9 mouse cellular contexts compared by ENCODE assay signal in the genomic region with DNA sequence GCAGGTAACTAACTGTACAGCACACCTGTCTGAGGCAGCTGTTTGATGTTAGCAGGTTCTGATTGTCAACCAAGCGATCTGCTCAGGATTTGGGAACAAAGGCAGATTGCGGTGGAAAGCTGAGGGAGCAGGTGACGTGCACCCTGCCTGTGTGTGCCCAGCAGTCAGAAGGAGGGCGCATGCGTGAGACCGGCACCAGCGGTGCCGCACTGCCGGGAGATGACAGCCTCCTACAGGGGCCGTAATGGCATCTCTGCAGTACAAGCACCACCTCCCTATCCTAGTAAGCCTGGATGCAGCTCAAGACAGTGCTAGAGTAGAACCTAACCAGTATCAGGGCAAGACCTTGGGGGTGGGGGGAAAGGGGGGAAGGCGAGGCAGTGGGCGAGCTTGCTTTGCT. TPM values are rescaled to one million over a fixed set of nuclear protein-coding genes. Genes with fewer than 3 reads are reported as not detected.
A peak's percentile ranks its signal among the peaks of the same experiment; 100 is the strongest.
DNase-seq lines count a peak whose midpoint lies in the region; ATAC-seq lines count a peak whose summit lies in the region.
"Had no signal": no experiment of that assay in that cellular context is flagged by ENCODE, and none has a peak within 500 bp of the region (broad histone marks: within the 10 kb centered on the region; RNA-seq: fewer than 3 reads in every experiment).

No protein-coding gene starts in this region.

- H3K4me3 ChIP-seq in hindbrain, embryonic 13.5 days = no peak overlapping the region
- no peak overlapping the region for H3K4me3 ChIP-seq in hindbrain, embryonic 11.5 days (ENCODE audit: low read depth, low read length)
- no peak overlapping the region for H3K4me3 ChIP-seq in neural tube, embryonic 13.5 days
- H3K4me3 ChIP-seq in stomach, embryonic 15.5 days (replicated peaks) = peak overlapping the region; percentile 11; the same call in 1 of the 2 replicates
- no peak overlapping the region for H3K4me3 ChIP-seq in limb, embryonic 10.5 days
- H3K4me3 ChIP-seq: limb, embryonic 13.5 days had no signal

- no peak for DNase-seq in hindbrain, embryonic 11.5 days (ENCODE audit: low spot score)
- DNase-seq in neural tube, embryonic 10.5 days (ENCODE audit: extremely low spot score, low spot score) = no peak
- peak; percentile 36 to 53 for DNase-seq in cerebellum, postnatal 14 days
- no peak for DNase-seq in limb, embryonic 10.5 days (ENCODE audit: low spot score)
- no peak for DNase-seq in retina, postnatal 1 day

- peak; percentile 43; the same call in 1 of the 2 replicates for ATAC-seq in hindbrain, embryonic 13.5 days (ENCODE audit: low FRiP score)
- no peak for ATAC-seq in hindbrain, embryonic 11.5 days (ENCODE audit: low FRiP score)
- peak; percentile 54; the same call in 1 of the 2 replicates for ATAC-seq in neural tube, embryonic 13.5 days (ENCODE audit: low read depth)
- ATAC-seq in stomach, embryonic 15.5 days (ENCODE audit: insufficient read depth, low FRiP score, low read depth) = no peak

- H3K9me3 ChIP-seq in hindbrain, embryonic 13.5 days = no peaks in the 10 kb centered on the region
- H3K9me3 ChIP-seq in hindbrain, embryonic 11.5 days (ENCODE audit: control insufficient read depth, low read length) = no peaks in the 10 kb centered on the region
- H3K9me3 ChIP-seq in neural tube, embryonic 13.5 days = no peaks in the 10 kb centered on the region
- no peaks in the 10 kb centered on the region for H3K9me3 ChIP-seq in stomach, embryonic 15.5 days
- H3K9me3 ChIP-seq in limb, embryonic 10.5 days (replicated peaks) = no peaks in the 10 kb centered on the region
- H3K9me3 ChIP-seq: limb, embryonic 13.5 days had no signal

- no peak overlapping the region for H3K9ac ChIP-seq in hindbrain, embryonic 13.5 days
- H3K9ac ChIP-seq in hindbrain, embryonic 11.5 days (ENCODE audit: low read depth, low read length) = no peak overlapping the region
- H3K9ac ChIP-seq in neural tube, embryonic 13.5 days = no peak overlapping the region
- no peak overlapping the region for H3K9ac ChIP-seq in stomach, embryonic 15.5 days
- H3K9ac ChIP-seq: limb, embryonic 13.5 days had no signal

- H3K4me2 ChIP-seq in hindbrain, embryonic 13.5 days = no peak overlapping the region
- no peak overlapping the region for H3K4me2 ChIP-seq in hindbrain, embryonic 11.5 days (replicated peaks; ENCODE audit: low read depth, low read length)
- 0 out of 2 replicates have a peak overlapping the region, but pooled peaks have one; percentile 16 for H3K4me2 ChIP-seq in neural tube, embryonic 13.5 days
- 0 out of 2 replicates have a peak overlapping the region, but pooled peaks have one; percentile 3 for H3K4me2 ChIP-seq in stomach, embryonic 15.5 days
- H3K4me2 ChIP-seq: limb, embryonic 13.5 days had no signal

- peaks cover 26% of the 10 kb centered on the region for H3K4me1 ChIP-seq in hindbrain, embryonic 13.5 days (replicated peaks)
- peaks cover under 1% of the 10 kb centered on the region; the same call in 1 of the 2 replicates for H3K4me1 ChIP-seq in hindbrain, embryonic 11.5 days (replicated peaks; ENCODE audit: control insufficient read depth, insufficient read depth, low read length)
- peaks cover 24% of the 10 kb centered on the region for H3K4me1 ChIP-seq in neural tube, embryonic 13.5 days (replicated peaks)
- H3K4me1 ChIP-seq in stomach, embryonic 15.5 days = peaks cover 1% of the 10 kb centered on the region
- H3K4me1 ChIP-seq in limb, embryonic 10.5 days = peaks cover 4% of the 10 kb centered on the region

- no peaks in the 10 kb centered on the region for H3K36me3 ChIP-seq in hindbrain, embryonic 13.5 days
- no peaks in the 10 kb centered on the region for H3K36me3 ChIP-seq in hindbrain, embryonic 11.5 days (ENCODE audit: control insufficient read depth, insufficient read depth, low read length)
- no peaks in the 10 kb centered on the region for H3K36me3 ChIP-seq in neural tube, embryonic 13.5 days
- H3K36me3 ChIP-seq in stomach, embryonic 15.5 days = no peaks in the 10 kb centered on the region
- H3K36me3 ChIP-seq in limb, embryonic 10.5 days = no peaks in the 10 kb centered on the region
- H3K36me3 ChIP-seq: limb, embryonic 13.5 days had no signal

- H3K27ac ChIP-seq in hindbrain, embryonic 13.5 days = 0 out of 2 replicates have a peak overlapping the region, but pooled peaks have one; percentile 0
- no peak overlapping the region for H3K27ac ChIP-seq in hindbrain, embryonic 11.5 days (ENCODE audit: low read depth, low read length)
- no peak overlapping the region for H3K27ac ChIP-seq in neural tube, embryonic 13.5 days (replicated peaks)
- no peak overlapping the region for H3K27ac ChIP-seq in stomach, embryonic 15.5 days
- H3K27ac ChIP-seq in limb, embryonic 10.5 days = no peak overlapping the region
- H3K27ac ChIP-seq: limb, embryonic 13.5 days had no signal

- WGBS in hindbrain, embryonic 13.5 days = 65% methylated on average over 12 of the region's 12 CpGs
- 84% methylated on average over 12 of the region's 12 CpGs for WGBS in hindbrain, embryonic 11.5 days
- WGBS in neural tube, embryonic 13.5 days = 59% methylated on average over 12 of the region's 12 CpGs
- 67% methylated on average over 12 of the region's 12 CpGs for WGBS in stomach, embryonic 15.5 days
- 87% methylated on average over 12 of the region's 12 CpGs for WGBS in limb, embryonic 10.5 days

- H3K27me3 ChIP-seq in hindbrain, embryonic 13.5 days = no peaks in the 10 kb centered on the region
- H3K27me3 ChIP-seq in hindbrain, embryonic 11.5 days (ENCODE audit: control insufficient read depth, insufficient read depth, low read length) = no peaks in the 10 kb centered on the region
- no peaks in the 10 kb centered on the region for H3K27me3 ChIP-seq in neural tube, embryonic 13.5 days
- no peaks in the 10 kb centered on the region for H3K27me3 ChIP-seq in stomach, embryonic 15.5 days (replicated peaks)
- H3K27me3 ChIP-seq in limb, embryonic 10.5 days (ENCODE audit: low read depth, poor library complexity, severe bottlenecking) = no peaks in the 10 kb centered on the region
- H3K27me3 ChIP-seq: limb, embryonic 13.5 days had no signal

RNA-seq across cellular contexts. Expression of gene Pmfbp1, which starts 35.2 kb away (rescaled TPM):
- 2.4 and 3.4 TPM in 2 replicates for polyA plus RNA-seq in hindbrain, embryonic 13.5 days (2015; fragmentation: Nextera tagmentation; extraction: Ambion mirVana)
- polyA plus RNA-seq in hindbrain, embryonic 11.5 days (2014; fragmentation: Nextera tagmentation; extraction: Ambion mirVana) = 2.9 and 4.7 TPM in 2 replicates
- 1.5 and 1.6 TPM in 2 replicates for polyA plus RNA-seq in neural tube, embryonic 13.5 days (2015; fragmentation: Nextera tagmentation; extraction: Ambion mirVana)
- polyA plus RNA-seq in stomach, embryonic 15.5 days (2015; fragmentation: Nextera tagmentation; extraction: Ambion mirVana) = not detected in 2 replicates
- 0.05 and 0.08 TPM in 2 replicates for polyA plus RNA-seq in limb, embryonic 10.5 days (2016; fragmentation: Nextera tagmentation; extraction: Ambion mirVana)

Comparison
In these comparisons a context has a peak if more than half of its experiments do, and no peak if none do; other contexts are left out.
1. ATAC-seq: peak in hindbrain, embryonic 13.5 days (single experiment) and neural tube, embryonic 13.5 days (single experiment); none in hindbrain, embryonic 11.5 days (single experiment) and stomach, embryonic 15.5 days (single experiment).
2. H3K4me2 ChIP-seq: peak in neural tube, embryonic 13.5 days (single experiment) and stomach, embryonic 15.5 days (single experiment); none in hindbrain, embryonic 13.5 days (single experiment) and hindbrain, embryonic 11.5 days (single experiment).
3. DNase-seq: peak in cerebellum, postnatal 14 days (2 of 2); none in hindbrain, embryonic 11.5 days (single experiment), neural tube, embryonic 10.5 days (single experiment), limb, embryonic 10.5 days (single experiment) and retina, postnatal 1 day (single experiment).